Mouse (Mus musculus): Measurements from ENCODE around the gene Tmem273. TPM values are rescaled to one million over a fixed set of nuclear protein-coding genes. Genes with fewer than 3 reads are reported as not detected.

Tmem273 gene
- 1.5 to 3.5 TPM in 2 of 3 replicates, not detected in the other for total RNA-seq (2017)

- peak; percentile 77 for ATAC-seq (replicated peaks; ENCODE audit: insufficient number of reproducible peaks, low FRiP score, low TSS enrichment, poor library complexity, severe bottlenecking)
These were observed at the start of gene Tmem273 for GRCm38 (mm10) chr14:32785556-32786130. TSS of gene Tmem273 (plus strand) at chr14:32785963.

GRCm38 (mm10) chr14:32736561-32736960 is 49.2 kb upstream of the Tmem273 start:
- no peak for ATAC-seq (replicated peaks; ENCODE audit: insufficient number of reproducible peaks, low FRiP score, low TSS enrichment, poor library complexity, severe bottlenecking)

DNA sequence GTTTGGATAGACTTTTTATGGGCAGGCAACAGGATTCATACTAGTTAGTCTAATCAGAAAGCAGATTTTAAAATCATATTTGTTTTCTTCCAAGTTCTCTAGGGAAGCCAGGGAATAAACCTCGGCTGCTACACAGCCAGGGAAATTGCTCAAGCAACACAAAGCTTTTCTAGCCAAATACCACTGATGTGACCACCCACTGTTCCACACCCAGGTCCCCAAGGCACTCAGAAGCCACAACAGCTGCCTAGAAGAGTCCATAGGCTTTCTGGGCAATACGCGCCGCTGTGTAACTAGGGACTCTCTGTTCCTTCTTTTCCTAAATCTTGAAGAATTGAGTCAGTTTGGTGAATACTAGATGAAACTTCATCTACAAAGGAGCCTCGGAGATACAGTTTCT is 47.2 kb upstream of the Tmem273 start:
- ATAC-seq (replicated peaks; ENCODE audit: insufficient number of reproducible peaks, low FRiP score, low TSS enrichment, poor library complexity, severe bottlenecking): no peak

- ATAC-seq (replicated peaks; ENCODE audit: insufficient number of reproducible peaks, low FRiP score, low TSS enrichment, poor library complexity, severe bottlenecking): no peak
These were observed 37.2 kb upstream of the Tmem273 start for GRCm38 (mm10) chr14:32748519-32748918.

DNA sequence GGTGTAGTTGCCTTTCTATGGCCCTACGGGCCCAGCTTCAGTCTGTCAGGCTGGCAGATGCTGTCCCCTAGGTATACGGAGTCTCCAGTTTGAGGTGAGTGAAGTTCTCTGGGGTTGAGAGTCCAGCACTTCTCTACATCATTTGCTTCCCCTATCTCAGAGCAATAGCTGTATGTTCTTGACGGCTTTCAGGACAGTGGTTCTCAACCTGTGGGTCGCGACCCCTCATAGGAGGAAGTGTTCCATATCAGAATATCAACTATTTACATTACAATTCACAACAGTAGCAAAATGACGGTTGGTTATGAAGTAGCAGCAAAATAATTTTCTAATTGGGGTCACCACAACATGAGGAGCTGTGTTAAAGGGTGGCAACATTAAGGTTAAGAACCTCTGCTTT is 35.0 kb upstream of the Tmem273 start:
- ATAC-seq (replicated peaks; ENCODE audit: insufficient number of reproducible peaks, low FRiP score, low TSS enrichment, poor library complexity, severe bottlenecking): no peak

GRCm38 (mm10) chr14:32754286-32754685 is 31.5 kb upstream of the Tmem273 start:
- ATAC-seq (replicated peaks; ENCODE audit: insufficient number of reproducible peaks, low FRiP score, low TSS enrichment, poor library complexity, severe bottlenecking): no peak

DNA sequence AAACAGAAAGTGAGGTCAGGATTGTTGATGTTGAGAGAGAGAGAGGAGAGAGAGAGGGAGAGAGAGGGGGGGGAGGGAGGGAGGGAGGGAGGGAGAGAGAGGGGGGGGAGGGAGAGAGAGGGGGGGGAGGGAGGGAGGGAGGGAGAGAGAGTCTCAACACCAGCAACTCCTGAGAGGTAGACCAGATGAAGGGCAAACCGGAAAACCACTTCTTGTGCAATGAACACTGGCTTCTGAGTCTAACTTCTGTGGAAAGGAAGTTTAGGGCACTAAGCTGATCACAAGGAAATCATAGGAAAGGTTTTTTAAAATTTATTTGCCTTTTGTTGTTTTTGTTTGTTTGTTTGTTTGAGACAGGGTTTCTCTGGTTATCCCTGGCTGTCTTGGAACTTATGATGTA is 23.6 kb upstream of the Tmem273 start:
- ATAC-seq (replicated peaks; ENCODE audit: insufficient number of reproducible peaks, low FRiP score, low TSS enrichment, poor library complexity, severe bottlenecking): no peak

DNA sequence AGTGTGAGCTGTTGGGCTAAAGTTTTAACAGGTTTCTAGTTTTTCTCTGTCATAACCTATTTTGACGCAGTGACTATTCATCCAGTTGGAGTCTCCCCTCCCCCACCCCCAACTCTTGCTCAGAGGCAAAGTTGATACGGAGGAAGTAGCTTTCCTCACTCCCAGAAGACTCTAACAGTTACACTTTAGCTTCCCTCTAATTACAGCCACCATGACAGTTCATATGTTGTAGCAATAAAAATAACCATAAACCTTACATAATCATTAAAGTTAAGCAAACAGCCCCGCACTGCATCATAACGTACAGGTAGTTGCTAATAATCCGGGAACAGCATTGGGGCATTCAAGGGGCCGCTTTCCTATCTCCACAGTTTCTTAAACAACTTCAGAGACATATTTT is 15.2 kb upstream of the Tmem273 start:
- no peak for ATAC-seq (replicated peaks; ENCODE audit: insufficient number of reproducible peaks, low FRiP score, low TSS enrichment, poor library complexity, severe bottlenecking)

DNA sequence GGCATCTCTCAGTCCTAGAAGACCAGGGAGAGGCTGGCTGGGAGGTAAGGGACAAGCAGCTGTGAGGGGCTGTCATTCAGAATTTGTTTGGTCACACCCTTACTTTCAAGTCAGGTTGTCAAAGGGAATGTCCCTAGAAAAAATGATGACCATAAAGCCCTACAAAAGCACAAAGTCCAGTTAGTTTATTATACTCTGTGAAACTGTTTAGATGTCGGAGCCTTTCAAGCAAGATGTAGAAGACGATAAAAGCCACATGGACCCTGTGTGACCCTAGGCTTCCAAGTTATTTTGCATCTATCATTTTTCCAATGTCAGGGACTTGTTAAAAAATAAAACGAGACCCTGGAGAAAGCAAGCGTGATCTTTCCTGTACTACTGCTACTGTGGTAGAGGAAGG is 13.7 kb upstream of the Tmem273 start:
- ATAC-seq (replicated peaks; ENCODE audit: insufficient number of reproducible peaks, low FRiP score, low TSS enrichment, poor library complexity, severe bottlenecking): no peak

DNA sequence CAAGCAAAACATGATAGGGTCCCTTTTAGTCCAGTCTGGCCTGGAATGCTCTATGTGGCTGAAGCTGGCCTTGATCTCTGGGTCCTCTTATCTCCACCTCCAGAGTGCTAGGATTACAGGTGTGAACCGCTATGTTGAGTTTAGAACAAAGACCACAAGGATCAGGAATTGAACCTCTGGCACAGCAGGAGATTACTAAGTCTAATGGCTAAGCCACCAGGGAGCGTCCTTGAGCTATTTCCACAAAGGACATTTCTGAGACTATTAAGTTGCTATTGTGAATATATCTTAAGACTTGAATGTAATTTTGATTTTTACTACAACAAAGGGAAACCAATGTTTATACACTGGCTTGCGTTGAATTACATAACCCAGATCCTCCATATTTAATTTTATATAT is 13.0 kb upstream of the Tmem273 start:
- no peak for ATAC-seq (replicated peaks; ENCODE audit: insufficient number of reproducible peaks, low FRiP score, low TSS enrichment, poor library complexity, severe bottlenecking)

DNA sequence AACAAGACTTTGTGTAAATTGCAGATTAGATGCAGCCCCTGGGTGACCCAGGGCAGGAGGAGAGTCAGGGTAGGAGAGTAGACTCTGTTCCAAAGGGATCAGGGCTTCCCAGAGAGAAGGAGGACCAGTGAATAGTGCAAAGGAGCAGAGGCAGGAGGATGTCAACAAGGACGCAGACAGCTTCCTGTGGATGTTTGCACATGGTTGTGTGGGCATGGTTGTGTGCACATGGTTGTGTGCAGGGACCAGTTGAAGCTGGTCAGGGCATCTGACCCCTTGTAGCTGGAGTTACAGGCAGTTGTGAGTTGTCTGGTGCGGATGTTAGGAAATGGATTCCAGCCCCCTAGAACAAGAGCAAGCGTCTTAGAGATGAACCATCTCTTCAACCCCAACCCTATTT is 12.3 kb upstream of the Tmem273 start:
- ATAC-seq (replicated peaks; ENCODE audit: insufficient number of reproducible peaks, low FRiP score, low TSS enrichment, poor library complexity, severe bottlenecking): no peak

GRCm38 (mm10) chr14:32776077-32776476 is 9.7 kb upstream of the Tmem273 start:
- ATAC-seq (replicated peaks; ENCODE audit: insufficient number of reproducible peaks, low FRiP score, low TSS enrichment, poor library complexity, severe bottlenecking): no peak

DNA sequence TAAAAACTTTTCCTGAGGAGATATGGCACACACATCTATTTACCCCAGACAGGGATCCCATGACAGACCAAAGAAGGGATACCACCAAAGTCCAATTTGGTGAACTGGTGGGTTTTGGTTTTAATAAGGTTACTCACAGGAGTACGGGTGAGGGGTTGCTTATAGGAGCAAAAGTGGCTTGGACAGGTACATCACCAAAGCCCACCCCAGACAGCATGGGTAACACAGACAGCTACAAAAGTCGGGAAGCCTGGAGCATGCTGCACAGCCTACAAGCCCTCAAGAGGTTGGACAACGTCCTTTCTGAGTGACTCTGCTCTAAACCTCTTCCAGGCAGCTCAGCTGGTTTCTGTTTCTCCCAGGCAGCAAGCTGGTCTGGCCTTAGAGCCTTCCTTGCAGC is 7.4 kb upstream of the Tmem273 start:
- ATAC-seq (replicated peaks; ENCODE audit: insufficient number of reproducible peaks, low FRiP score, low TSS enrichment, poor library complexity, severe bottlenecking): no peak

DNA sequence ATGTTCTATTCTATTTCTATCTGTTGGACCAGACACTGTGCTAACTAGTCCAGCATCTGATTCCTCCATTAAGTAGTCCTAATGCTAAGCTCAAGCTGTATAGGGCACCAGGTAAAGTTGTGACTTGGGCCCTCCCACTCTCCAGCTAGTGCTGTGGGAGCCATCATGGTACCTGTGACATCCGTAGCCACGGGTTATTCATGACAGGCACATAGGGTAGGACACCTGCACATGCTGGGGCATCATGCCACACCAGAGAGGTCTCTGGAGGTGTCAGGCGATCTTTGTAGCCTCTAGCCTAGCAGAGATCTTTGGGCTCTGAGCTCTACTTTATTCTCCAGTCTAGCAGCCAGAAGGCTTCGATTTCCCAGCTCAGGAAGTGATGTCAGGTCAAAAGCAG is 2.9 kb upstream of the Tmem273 start:
- no peak for ATAC-seq (replicated peaks; ENCODE audit: insufficient number of reproducible peaks, low FRiP score, low TSS enrichment, poor library complexity, severe bottlenecking)

DNA sequence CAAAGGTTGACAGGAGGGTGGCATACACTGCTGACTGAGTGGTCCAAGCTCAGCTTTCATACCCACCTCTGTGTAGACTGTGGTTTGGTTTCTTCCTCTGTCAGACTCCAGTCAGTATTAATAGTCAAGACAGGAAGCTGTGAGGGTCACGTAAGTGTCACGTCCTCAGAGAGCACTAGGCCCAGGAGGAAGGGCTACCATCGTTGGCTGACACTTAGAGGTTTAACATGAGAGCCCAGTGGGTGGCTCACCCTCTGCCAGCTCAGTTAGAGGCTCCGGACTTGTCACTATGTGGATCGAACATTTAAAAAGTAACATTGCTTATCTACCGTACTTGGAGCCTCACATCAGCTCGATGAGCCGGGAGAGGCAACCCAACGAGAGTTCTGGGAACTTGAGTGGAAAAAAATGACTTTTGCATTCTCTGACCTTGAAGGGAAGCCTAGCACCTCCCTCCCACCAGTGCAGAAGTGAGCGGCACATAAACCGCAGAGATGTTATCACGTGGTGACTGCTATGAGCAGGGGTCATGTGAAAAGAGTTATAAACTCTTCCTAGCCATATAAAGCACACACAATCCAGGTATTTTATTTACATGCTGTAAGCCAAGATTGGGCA is 1.5 kb upstream of the Tmem273 start:
- peak; percentile 55 for ATAC-seq (replicated peaks; ENCODE audit: insufficient number of reproducible peaks, low FRiP score, low TSS enrichment, poor library complexity, severe bottlenecking)

DNA sequence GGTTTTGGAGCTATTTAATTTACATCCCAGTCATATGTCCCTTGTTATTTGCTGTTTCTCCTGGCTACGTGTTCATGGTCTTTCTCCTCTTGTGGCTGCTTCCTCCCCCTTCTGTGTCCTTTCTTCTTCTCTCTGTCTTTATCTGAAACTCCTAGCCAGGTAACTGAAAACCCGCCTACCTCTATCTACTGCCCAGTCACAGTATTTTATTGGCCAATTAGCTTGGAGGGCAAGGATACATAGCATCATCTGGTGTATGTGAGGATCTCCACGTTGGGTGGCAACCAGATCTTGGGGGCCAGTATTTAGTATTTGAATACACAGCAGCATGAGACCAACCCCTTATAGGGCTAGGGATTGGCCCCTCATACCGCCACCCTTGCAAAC is 1.0 kb upstream of the Tmem273 start:
- no peak for ATAC-seq (replicated peaks; ENCODE audit: insufficient number of reproducible peaks, low FRiP score, low TSS enrichment, poor library complexity, severe bottlenecking)

DNA sequence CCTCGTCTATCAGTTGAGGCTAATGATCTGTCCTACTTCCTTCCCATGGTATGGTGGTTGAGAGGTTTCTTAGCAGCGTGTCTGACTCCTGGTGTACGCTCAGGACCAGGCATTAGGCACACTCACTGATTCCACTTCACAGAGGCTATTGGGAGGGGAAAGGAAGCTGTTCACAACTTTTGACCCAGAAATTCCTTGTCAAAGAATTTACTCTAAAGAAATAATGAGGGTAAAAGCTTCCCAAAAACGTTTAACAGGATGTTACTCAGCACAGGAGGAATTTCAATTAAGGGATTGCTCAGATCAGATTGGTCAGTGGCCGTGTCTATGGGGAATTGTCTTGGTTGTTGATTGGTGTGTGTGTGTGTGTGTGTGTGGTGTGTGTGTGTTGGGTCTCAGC is 1.9 kb downstream of the Tmem273 start:
- no peak for ATAC-seq (replicated peaks; ENCODE audit: insufficient number of reproducible peaks, low FRiP score, low TSS enrichment, poor library complexity, severe bottlenecking)

- no peak for ATAC-seq (replicated peaks; ENCODE audit: insufficient number of reproducible peaks, low FRiP score, low TSS enrichment, poor library complexity, severe bottlenecking)
These were observed 10.6 kb downstream of the Tmem273 start for GRCm38 (mm10) chr14:32796375-32796774.

DNA sequence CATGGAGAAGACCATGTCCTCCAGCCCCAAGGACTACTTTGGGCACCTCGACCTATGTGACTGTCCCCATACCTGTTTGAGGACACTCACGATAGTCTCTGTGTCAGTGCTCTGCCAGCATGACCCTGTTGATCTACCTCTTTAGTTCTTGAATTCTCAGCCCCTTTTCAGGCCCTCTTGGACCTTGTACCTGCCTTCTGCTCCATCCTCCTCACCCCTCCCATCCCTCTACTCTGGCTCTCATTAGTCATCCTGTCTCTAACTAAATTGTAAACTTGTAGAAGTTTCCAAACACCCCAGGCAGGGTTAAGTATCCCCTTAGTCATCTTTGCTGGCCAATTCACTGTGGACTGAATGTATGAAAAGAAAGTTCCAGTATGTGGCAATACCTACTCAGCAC is 12.0 kb downstream of the Tmem273 start:
- ATAC-seq (replicated peaks; ENCODE audit: insufficient number of reproducible peaks, low FRiP score, low TSS enrichment, poor library complexity, severe bottlenecking): no peak

- ATAC-seq (replicated peaks; ENCODE audit: insufficient number of reproducible peaks, low FRiP score, low TSS enrichment, poor library complexity, severe bottlenecking): no peak
These were observed 12.6 kb downstream of the Tmem273 start for GRCm38 (mm10) chr14:32798355-32798754.

DNA sequence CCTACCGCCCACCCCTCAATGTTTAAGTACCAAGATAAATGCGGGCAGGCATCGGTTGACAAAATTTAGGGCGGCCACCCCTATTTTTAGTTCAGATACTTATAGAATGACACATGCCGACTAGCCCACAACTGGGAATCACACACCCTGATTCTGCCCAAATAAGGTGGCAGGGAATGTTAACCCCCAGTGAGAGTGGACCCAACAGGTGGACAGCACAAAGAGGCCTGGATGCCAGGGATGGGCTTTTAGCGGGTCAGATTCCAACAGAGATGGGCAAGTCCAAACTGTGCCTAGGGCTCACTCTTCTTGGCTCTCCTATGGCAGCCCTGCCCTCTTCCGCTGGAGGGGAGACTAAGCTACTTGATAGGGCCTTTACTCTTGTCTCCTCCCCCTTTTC is 14.3 kb downstream of the Tmem273 start:
- ATAC-seq (replicated peaks; ENCODE audit: insufficient number of reproducible peaks, low FRiP score, low TSS enrichment, poor library complexity, severe bottlenecking): no peak

All from monocyte, adult 5-6 weeks (primary cell).